Mouse (Mus musculus): ENCODE results near the gene Prkce. TPM values are rescaled to one million over a fixed set of nuclear protein-coding genes. Genes with fewer than 3 reads are reported as not detected.
A peak's percentile ranks its signal among the peaks of the same experiment; 100 is the strongest.

Gene Prkce
- polyA plus RNA-seq (2016; fragmentation: Nextera tagmentation; extraction: Ambion mirVana), result 1.9 and 2.3 TPM in 2 replicates

DNA sequence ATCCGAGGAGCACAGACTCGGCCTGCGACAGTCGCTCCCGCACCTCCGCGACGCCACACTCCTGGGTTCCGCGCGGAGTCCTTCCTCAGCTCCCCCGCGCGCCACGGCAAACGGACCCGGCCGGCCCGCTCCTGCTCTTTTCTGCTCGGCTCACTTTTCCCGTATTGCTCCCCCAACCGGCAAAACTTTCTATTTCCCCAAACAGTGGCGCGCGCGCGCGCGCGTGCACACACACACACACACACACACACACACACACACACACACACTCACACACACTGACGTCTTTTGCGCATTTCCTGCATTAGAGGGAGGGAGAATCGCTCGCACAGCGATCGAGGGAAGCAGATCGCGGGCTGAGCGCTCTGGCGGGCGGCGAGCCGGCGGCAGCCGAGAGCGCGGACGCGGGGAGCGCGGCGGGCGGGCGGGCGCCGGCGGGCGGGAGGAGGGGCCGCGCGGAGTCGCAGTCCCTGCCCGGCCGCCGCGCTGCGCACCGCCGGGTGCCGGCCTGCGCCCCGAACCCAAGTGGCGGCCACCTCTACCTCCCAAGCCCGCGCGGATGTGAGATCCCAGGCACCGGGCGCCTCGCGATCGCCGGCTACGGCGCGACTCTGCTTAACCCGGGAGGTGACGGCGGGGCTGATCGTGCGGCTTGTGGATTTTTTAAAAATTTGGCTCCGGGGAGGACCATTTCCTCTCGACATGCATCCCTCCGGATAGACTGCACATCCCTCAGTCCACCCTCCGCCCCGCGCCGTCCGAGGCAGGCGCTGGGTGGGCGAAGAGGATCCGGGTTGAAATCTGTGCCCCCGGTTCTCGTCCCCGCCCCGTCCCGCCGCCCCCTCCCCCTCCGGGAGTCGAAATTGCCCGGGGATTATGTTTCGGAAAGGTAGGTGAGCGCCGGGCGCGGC, at the start of gene Prkce:
Gene Prkce, plus strand, starts transcription at position 466 of the 911 bp plus-strand sequence.
- no peaks in the 10 kb centered on the region for H3K36me3 ChIP-seq
- H3K9ac ChIP-seq, result peak within 1 kb of the TSS; percentile 84
- under 1% methylated on average over 115 of the region's 115 CpGs for WGBS (ENCODE audit: insufficient replicate concordance)
- peak; percentile 73 for ATAC-seq
- peak within 1 kb of the TSS; percentile 85 for H3K27ac ChIP-seq
- H3K4me2 ChIP-seq, result peak within 1 kb of the TSS; percentile 97
- H3K9me3 ChIP-seq (replicated peaks), result no peaks in the 10 kb centered on the region
- H3K4me1 ChIP-seq, result peaks cover 54% of the 10 kb centered on the region
- H3K4me3 ChIP-seq, result peak within 1 kb of the TSS; percentile 69
- H3K27me3 ChIP-seq (replicated peaks), result peaks cover 47% of the 10 kb centered on the region

DNA sequence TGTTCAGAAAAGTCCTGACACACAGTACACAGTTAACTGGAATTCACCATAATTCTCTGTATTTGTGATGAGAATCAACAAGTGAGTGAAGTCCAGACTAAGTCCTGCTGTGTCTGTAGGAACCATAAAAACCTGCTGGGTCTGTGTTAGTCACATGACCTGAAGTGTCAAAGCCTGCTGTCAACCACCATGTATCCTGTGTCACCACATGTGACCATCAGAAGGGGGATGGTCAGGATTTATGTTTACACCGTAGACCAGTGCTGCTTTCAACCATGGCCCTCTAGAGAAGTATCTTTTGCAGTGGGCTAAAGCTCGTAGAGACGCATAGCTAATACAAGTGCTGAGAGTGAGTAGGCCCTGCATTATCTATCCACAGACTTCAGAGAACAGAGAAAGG, 44.4 kb upstream of the Prkce start:
- H3K4me1 ChIP-seq, result no peaks in the 10 kb centered on the region
- no peaks in the 10 kb centered on the region for H3K9me3 ChIP-seq (replicated peaks)
- peaks cover 72% of the 10 kb centered on the region for H3K36me3 ChIP-seq
- 88% methylated on average over 3 of the region's 3 CpGs for WGBS (ENCODE audit: insufficient replicate concordance)
- H3K9ac ChIP-seq, result no peak overlapping the region
- no peak overlapping the region for H3K27ac ChIP-seq
- no peaks in the 10 kb centered on the region for H3K27me3 ChIP-seq (replicated peaks)
- H3K4me3 ChIP-seq, result no peak overlapping the region
- no peak for ATAC-seq
- no peak overlapping the region for H3K4me2 ChIP-seq

DNA sequence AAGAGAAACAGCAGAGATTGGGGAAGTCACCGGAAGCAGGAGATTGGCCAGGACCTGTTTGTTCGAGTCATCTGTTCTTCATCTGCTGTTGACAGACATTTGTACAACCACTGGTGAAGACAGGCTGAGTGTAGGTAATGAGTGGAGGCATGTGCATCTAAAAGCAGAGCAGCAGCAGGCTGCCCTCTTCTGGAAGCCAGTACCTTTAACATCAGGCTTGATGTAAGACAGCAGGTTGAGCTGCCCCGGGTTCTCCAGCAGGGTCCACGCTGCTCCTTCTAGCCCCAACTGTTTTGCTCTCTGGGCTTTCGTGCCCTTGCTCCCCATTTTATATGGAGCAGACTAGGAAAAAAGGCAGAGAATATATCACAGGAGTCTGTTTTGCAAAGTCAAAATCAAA, 41.7 kb upstream of the Prkce start:
- Histone ChIP-seq H3K9ac (no peak overlapping the region), H3K36me3 (peaks cover 82% of the 10 kb centered on the region), H3K4me1 (no peaks in the 10 kb centered on the region), H3K4me3 (no peak overlapping the region), H3K9me3 (replicated peaks) (no peaks in the 10 kb centered on the region), H3K27ac (no peak overlapping the region), H3K4me2 (no peak overlapping the region), H3K27me3 (replicated peaks) (no peaks in the 10 kb centered on the region)
- ATAC-seq, result no peak
- 87% methylated on average over 5 of the region's 5 CpGs for WGBS (ENCODE audit: insufficient replicate concordance)

DNA sequence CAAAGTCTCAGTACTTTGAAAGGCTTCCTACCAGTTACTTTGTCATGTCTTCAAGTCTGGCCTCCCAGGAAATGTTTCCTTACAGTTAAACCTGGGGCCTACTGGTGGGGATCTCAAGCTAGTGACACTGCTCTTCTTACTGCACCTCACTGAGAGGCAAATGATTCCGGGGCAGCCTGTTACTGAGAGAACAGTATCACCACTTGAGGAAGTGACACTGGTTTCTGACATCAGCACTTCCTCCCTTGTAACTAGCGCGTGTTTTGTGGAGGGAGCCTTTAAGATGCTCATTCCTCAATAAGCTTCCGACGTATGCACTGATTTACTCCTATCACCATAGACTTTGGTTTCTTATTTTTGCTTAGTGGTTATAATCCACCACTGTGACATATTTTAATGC, 39.4 kb upstream of the Prkce start:
- H3K4me1 ChIP-seq, result no peaks in the 10 kb centered on the region
- ATAC-seq, result no peak
- no peaks in the 10 kb centered on the region for H3K27me3 ChIP-seq (replicated peaks)
- 76% methylated on average over 5 of the region's 5 CpGs for WGBS (ENCODE audit: insufficient replicate concordance)
- H3K4me2 ChIP-seq, result no peak overlapping the region
- H3K9ac ChIP-seq, result no peak overlapping the region
- no peak overlapping the region for H3K27ac ChIP-seq
- no peak overlapping the region for H3K4me3 ChIP-seq
- peaks cover 88% of the 10 kb centered on the region for H3K36me3 ChIP-seq
- no peaks in the 10 kb centered on the region for H3K9me3 ChIP-seq (replicated peaks)

DNA sequence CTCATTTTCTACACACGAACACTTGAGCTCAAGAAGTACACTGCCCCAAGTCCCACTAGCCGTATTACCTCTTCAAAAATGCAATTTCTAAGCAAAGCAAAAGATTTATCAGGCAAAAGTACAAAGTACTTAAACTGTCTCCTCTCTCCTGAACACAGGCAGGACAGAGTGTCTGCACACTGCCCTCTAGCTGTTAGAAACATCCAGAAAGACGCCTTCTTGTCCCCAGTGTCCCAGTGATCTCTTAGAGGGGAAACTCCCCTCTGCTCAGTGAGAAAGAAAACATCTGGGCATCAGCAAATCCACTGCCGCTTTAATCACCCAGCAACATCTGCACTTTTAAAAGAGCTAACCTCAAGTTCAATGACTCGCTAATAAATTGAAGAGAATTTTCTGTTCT, 35.1 kb upstream of the Prkce start:
- Histone ChIP-seq H3K9me3 (replicated peaks) (no peaks in the 10 kb centered on the region), H3K9ac (no peak overlapping the region), H3K36me3 (peaks cover 95% of the 10 kb centered on the region), H3K4me1 (no peaks in the 10 kb centered on the region), H3K4me3 (no peak overlapping the region), H3K4me2 (no peak overlapping the region), H3K27ac (no peak overlapping the region), H3K27me3 (replicated peaks) (no peaks in the 10 kb centered on the region)
- ATAC-seq, result no peak
- WGBS (ENCODE audit: insufficient replicate concordance), result 77% methylated on average over 5 of the region's 5 CpGs

DNA sequence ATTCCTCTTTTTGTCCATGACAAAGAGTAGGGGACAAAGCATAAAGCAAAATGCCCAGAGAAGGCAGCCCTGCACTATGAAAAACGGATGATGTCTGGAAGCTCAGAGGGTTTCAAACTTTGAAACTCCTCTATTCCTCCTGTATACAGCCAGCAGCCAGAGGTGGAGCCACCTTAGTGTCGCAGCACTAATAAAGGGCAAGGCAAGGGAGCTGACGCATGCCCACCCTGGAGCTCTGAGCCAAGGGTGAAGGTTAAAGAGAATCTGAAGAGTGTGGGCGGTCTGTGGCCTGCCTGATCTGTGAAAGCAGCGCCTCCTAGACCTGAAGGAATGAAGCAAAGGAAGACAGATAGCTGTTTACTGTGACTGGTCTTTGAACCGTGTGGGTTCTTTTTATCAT, 33.1 kb upstream of the Prkce start:
- Histone ChIP-seq H3K27me3 (replicated peaks) (no peaks in the 10 kb centered on the region), H3K36me3 (peaks cover 96% of the 10 kb centered on the region), H3K4me1 (no peaks in the 10 kb centered on the region), H3K9ac (no peak overlapping the region), H3K4me3 (no peak overlapping the region), H3K9me3 (replicated peaks) (no peaks in the 10 kb centered on the region), H3K4me2 (no peak overlapping the region), H3K27ac (no peak overlapping the region)
- ATAC-seq, result no peak
- WGBS (ENCODE audit: insufficient replicate concordance), result 67% methylated on average over 6 of the region's 6 CpGs

DNA sequence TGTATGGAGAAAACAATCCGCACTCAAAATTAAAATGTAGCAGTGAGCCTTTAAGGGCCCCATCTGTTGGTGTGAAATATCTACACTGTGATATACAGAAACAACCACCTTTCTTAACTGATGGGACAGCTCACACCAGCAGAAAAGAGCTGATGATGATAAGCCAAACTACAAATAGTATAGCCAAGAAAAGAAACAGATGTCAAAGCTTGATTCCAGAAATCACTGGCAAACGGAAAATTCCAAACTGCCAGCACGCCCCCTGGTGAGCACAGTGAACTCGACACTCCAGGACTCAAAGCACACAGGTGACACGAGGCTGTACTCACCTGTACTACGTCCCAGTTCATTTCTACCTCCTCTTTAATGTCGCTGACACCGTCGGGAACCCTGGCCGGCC, 31.8 kb upstream of the Prkce start:
- ATAC-seq, result no peak
- Histone ChIP-seq H3K9me3 (replicated peaks) (no peaks in the 10 kb centered on the region), H3K4me2 (no peak overlapping the region), H3K4me1 (no peaks in the 10 kb centered on the region), H3K4me3 (no peak overlapping the region), H3K27me3 (replicated peaks) (no peaks in the 10 kb centered on the region), H3K27ac (no peak overlapping the region), H3K36me3 (peaks cover 95% of the 10 kb centered on the region), H3K9ac (no peak overlapping the region)
- WGBS (ENCODE audit: insufficient replicate concordance), result 80% methylated on average over 10 of the region's 10 CpGs

DNA sequence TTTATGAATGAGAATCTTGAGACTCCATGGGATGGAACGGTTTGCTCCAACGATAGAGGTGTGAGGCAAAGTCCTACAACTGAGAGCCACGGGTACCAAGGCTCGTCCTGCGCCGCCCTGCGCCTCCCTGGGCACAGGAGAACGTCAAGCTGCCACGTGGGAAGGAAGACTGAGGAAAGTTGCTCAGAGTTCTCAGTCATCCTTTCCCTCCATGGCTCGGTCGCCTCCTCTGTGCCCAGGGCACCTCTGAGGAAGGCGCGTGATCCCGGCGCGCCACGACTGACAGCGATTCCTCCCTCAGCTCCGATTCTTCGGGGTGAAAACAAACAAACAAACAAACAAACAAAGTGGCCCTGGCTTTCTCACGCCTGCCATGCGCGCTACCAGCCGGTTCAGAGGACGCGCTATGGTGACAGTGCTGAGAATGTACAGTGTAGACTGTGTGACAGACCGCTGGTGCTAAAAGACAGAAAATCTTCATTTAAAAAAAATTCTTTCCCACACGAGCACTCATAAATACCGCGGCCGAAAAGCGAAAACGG, 23.0 kb upstream of the Prkce start:
- Histone ChIP-seq H3K9me3 (replicated peaks) (no peaks in the 10 kb centered on the region), H3K36me3 (peaks cover 27% of the 10 kb centered on the region), H3K9ac (peak overlapping the region; percentile 87), H3K4me3 (peak overlapping the region; percentile 91), H3K4me2 (peak overlapping the region; percentile 90), H3K27me3 (replicated peaks) (no peaks in the 10 kb centered on the region), H3K4me1 (peaks cover 27% of the 10 kb centered on the region), H3K27ac (peak overlapping the region; percentile 78)
- peak; percentile 81 for ATAC-seq
- WGBS (ENCODE audit: insufficient replicate concordance), result under 1% methylated on average over 33 of the region's 33 CpGs

DNA sequence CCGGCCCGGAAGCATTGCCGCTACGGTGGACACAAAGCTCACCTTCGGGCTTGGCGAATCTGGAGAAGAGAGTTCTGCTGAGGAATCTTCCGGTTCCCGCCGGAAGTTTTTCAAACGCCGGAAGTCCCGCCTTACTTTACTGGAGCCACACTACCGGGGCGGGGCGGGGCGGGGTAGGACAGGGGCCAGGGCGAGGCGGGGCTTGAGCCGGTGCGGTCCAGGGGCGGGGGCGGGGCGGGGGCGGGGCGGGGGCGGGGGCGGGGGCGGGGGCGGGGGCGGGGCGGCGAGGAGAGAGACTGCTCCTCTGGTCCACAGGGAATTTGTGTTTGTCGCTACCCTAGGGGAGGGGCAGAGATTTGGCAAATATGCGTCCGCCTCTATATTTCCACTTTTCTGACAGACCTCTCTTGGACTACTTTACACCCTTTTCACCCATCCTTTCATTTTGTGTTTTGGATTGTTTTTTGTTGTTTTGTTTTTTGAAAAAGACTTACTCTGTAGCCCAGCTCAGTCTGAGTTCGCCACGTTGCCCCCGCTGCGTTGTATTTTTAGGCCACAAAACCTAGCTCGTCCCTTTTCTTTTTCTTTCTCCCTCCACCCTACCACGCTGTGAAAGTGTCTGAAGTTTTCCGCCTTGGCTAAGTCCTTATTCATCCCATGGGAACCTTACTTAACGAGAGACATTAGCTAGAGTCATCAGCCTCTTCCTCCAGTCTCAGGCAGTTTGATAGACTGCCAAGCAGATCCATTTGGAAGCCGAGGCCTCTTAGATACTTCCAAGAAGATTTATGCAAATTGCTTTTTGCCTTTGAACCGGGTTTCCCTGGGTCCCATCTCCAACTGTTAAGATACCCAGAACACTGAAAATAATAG, 22.3 kb upstream of the Prkce start, which contains the start of gene Srbd1:
Gene Srbd1, minus strand, starts transcription at position 97 of the 873 bp plus-strand sequence.
- peak; percentile 96 for ATAC-seq
- 5% methylated on average over 34 of the region's 45 CpGs for WGBS (ENCODE audit: insufficient replicate concordance)

DNA sequence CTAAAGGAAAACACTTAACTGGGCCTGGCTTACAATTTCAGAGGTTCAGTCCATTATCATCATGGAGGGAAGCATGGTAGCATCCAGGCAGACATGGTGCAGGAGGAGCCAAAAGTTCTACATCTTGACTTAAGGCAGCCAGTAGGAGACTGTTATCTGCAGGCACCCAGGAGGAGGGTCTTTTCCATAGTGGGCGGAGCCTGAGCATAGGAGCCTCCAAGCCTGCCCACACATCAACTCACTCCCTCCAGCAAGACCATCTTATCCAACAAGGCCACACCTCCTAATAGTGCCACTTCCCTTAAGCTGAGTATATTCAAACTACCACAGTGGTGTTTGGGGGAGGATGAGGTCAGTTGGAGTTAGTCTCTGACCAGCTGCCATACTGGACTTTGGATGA, 17.9 kb upstream of the Prkce start:
- H3K4me1 ChIP-seq, result peaks cover 17% of the 10 kb centered on the region
- H3K9me3 ChIP-seq (replicated peaks), result peaks cover 5% of the 10 kb centered on the region; the same call in 1 of the 2 replicates
- no peak overlapping the region for H3K27ac ChIP-seq
- no peaks in the 10 kb centered on the region for H3K36me3 ChIP-seq
- H3K27me3 ChIP-seq (replicated peaks), result no peaks in the 10 kb centered on the region
- ATAC-seq, result no peak
- no peak overlapping the region for H3K9ac ChIP-seq
- H3K4me2 ChIP-seq, result no peak overlapping the region
- WGBS (ENCODE audit: insufficient replicate concordance), result 73% methylated on average over 1 of the region's 1 CpGs
- H3K4me3 ChIP-seq, result no peak overlapping the region

More for the DNA sequence above, 22.3 kb upstream of the Prkce start, which contains the start of gene Srbd1:
- H3K9ac ChIP-seq, result peak within 1 kb of the TSS; percentile 87
- H3K4me1 ChIP-seq, result peaks cover 33% of the 10 kb centered on the region
- peak within 1 kb of the TSS; percentile 78 for H3K27ac ChIP-seq
- no peaks in the 10 kb centered on the region for H3K9me3 ChIP-seq (replicated peaks)
- peaks cover 20% of the 10 kb centered on the region for H3K36me3 ChIP-seq
- H3K4me3 ChIP-seq, result peak within 1 kb of the TSS; percentile 91
- H3K27me3 ChIP-seq (replicated peaks), result no peaks in the 10 kb centered on the region
- peak within 1 kb of the TSS; percentile 90 for H3K4me2 ChIP-seq

DNA sequence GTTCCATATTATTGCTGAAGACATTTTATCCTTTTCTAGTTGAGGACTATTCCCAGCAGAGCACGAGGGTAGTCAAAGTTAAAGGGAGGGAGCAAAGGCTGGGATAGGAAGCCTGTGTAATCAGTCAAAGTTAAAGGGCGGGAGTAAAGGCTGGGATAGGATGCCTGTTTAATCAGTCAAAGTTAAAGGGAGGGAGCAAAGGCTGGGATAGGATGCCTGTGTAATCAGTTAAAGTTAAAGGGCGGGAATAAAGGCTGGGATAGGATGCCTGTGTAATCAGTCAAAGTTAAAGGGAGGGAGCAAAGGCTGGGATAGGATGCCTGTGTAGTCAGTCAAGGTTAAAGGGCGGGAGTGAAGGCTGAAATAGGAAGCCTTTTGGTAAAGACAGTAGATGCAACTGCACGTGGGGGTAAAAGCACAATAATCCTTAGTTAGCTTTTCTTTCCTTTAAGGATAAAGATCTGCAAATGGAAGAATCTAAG, 16.7 kb upstream of the Prkce start:
- no peaks in the 10 kb centered on the region for H3K27me3 ChIP-seq (replicated peaks)
- H3K4me3 ChIP-seq, result no peak overlapping the region
- no peak overlapping the region for H3K27ac ChIP-seq
- WGBS (ENCODE audit: insufficient replicate concordance), result 19% methylated on average over 5 of the region's 5 CpGs
- no peak overlapping the region for H3K9ac ChIP-seq
- peaks cover 5% of the 10 kb centered on the region; the same call in 1 of the 2 replicates for H3K9me3 ChIP-seq (replicated peaks)
- H3K36me3 ChIP-seq, result no peaks in the 10 kb centered on the region
- peak; percentile 89 for ATAC-seq
- H3K4me2 ChIP-seq, result no peak overlapping the region; the same call in 1 of the 2 replicates
- H3K4me1 ChIP-seq, result peaks cover 10% of the 10 kb centered on the region

All from liver, embryonic 12.5 days (tissue).